Mouse (Mus musculus) thymus, adult 2 months (tissue): ENCODE data around the gene Ormdl3.

Source experiments
- CTCF ChIP-seq: fragments of 200-500 bp; IDR thresholded peaks from 2 replicates; pipeline ENCODE4 v1.5.1; 2012; ENCODE audit warnings: mild to moderate bottlenecking, control low read depth, low read length, moderate library complexity, borderline replicate concordance; ENCODE audit not compliant: control insufficient read depth, poor library complexity, insufficient read depth; ENCODE audit errors: extremely low read depth
- POLR2A ChIP-seq: fragments of 200-500 bp; IDR thresholded peaks from 2 replicates; pipeline ENCODE4 v1.6.1; 2012; ENCODE audit warnings: mild to moderate bottlenecking, low read length, control low read depth, moderate library complexity; ENCODE audit not compliant: control insufficient read depth, poor library complexity, insufficient read depth; ENCODE audit errors: extremely low read depth

DNA sequence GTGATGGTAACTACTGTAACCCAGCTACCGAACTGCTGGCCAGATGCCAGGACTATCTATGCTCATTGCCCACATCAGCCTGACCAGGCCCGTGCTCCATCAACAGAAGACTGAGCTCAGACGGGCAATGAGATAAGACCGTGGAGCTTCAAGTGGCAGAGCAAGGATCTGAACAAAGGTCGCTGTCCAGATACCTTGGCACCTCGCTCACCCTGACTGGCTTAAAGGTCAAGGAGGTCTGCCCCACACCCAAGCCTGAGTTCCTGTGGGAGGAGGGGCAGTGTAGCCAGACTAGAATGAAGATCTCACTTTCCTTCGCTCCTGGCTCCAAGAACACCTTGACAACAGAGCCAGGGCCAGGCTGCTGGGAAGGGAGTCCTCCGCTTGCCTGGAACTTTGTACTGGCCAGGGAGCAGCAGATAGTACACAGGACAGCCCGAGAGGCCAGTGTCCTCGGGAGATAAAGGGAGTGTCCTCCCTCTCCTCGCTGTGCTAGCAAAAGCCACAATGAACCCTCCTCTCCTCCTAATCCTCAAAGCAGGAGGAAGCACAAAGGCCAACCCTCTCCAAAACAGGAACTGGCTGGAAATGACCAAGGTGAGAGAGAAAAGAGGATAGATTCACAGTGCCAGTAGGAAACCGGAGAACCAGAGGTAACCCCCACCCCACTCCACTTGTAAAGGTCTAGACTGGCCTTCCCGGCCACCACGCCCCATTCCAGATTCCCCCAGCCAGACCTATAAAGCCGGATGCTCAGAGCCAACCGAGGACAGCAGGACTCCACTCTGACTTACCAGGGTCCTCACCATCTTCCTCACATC lies 6.7 kb downstream of the Ormdl3 start:
- TF ChIP-seq CTCF (no peak), POLR2A (no peak)
